Mouse (Mus musculus) MEL (cell line): Measurements from ENCODE around the gene Fam45a. TPM values are rescaled to one million over a fixed set of nuclear protein-coding genes. Genes with fewer than 3 reads are reported as not detected.

Experiments used
- DNase-seq: peaks from one replicate; pipeline ENCODE4 v3.0.0; 2011; ENCODE audit warnings: low read depth, low spot score
- H3K27ac ChIP-seq: 2 replicates; pipeline ENCODE4 v1.5.1; 2012; ENCODE audit warnings: low read depth, mild to moderate bottlenecking, control low read depth, low read length, moderate library complexity; ENCODE audit not compliant: control insufficient read depth
- H3K27me3 ChIP-seq, 2 experiments: fragments of 150-350 bp in 1 of 2; sonication (generic) in 1 of 2; 2 replicates each; pipeline ENCODE4 v1.6.1; 2012; ENCODE audit warnings: low read length in 2 of 2, mild to moderate bottlenecking in 2 of 2, improper control_type of control experiment in 1 of 2, moderate library complexity in 1 of 2; ENCODE audit not compliant: insufficient read depth in 2 of 2, control insufficient read depth in 1 of 2
- H3K36me3 ChIP-seq, 2 experiments: 2 replicates each; pipeline ENCODE4 v1.6.1; 2012 to 2014; ENCODE audit warnings: low read length in 2 of 2, improper control_type of control experiment in 1 of 2, inconsistent platforms in 1 of 2, mild to moderate bottlenecking in 1 of 2; ENCODE audit not compliant: insufficient read depth in 2 of 2, control insufficient read depth in 1 of 2
- H3K4me1 ChIP-seq, 2 experiments: fragments of 150-350 bp in 1 of 2; sonication (generic) in 1 of 2; 2 replicates each; pipeline ENCODE4 v1.6.1; 2012; ENCODE audit warnings: low read length in 2 of 2, improper control_type of control experiment in 1 of 2, mild to moderate bottlenecking in 1 of 2; ENCODE audit not compliant: insufficient read depth in 2 of 2, control insufficient read depth in 1 of 2
- H3K4me3 ChIP-seq, 2 experiments: fragments of 150-350 bp in 1 of 2; sonication (generic) in 1 of 2; 2 replicates each; pipeline ENCODE4 v1.5.1; 2012; ENCODE audit warnings: low read depth in 2 of 2, low read length in 2 of 2, mild to moderate bottlenecking in 2 of 2, moderate library complexity in 2 of 2, control low read depth in 1 of 2, improper control_type of control experiment in 1 of 2; ENCODE audit not compliant: control insufficient read depth in 1 of 2, insufficient read depth in 1 of 2
- H3K79me2 ChIP-seq: 2 replicates; pipeline ENCODE4 v1.6.1; 2012; ENCODE audit warnings: mild to moderate bottlenecking, low read length, moderate library complexity; ENCODE audit not compliant: control insufficient read depth, poor library complexity, insufficient read depth
- H3K9ac ChIP-seq: 2 replicates; pipeline ENCODE4 v1.6.1; 2012; ENCODE audit warnings: low read depth, mild to moderate bottlenecking, control low read depth, low read length, moderate library complexity; ENCODE audit not compliant: control insufficient read depth, poor library complexity, severe bottlenecking
- H3K9me3 ChIP-seq: fragments of 150-350 bp; sonication (generic); replicated peaks from 2 replicates; pipeline ENCODE4 v1.6.1; 2012; ENCODE audit warnings: mild to moderate bottlenecking, low read length, improper control_type of control experiment, moderate library complexity; ENCODE audit not compliant: insufficient read depth
- BHLHE40 ChIP-seq: IDR thresholded peaks from 2 replicates; pipeline ENCODE4 v1.6.1; 2012; ENCODE audit warnings: low read depth, mild to moderate bottlenecking, inconsistent platforms, low read length, improper control_type of control experiment, borderline replicate concordance
- CHD1 ChIP-seq: IDR thresholded peaks from 2 replicates; pipeline ENCODE4 v1.6.1; 2012; ENCODE audit warnings: low read depth, mild to moderate bottlenecking, inconsistent platforms, low read length, improper control_type of control experiment
- CHD2 ChIP-seq: IDR thresholded peaks from 2 replicates; pipeline ENCODE4 v1.6.1; 2011; ENCODE audit warnings: low read length, improper control_type of control experiment
- CTCF ChIP-seq, 3 experiments: IDR thresholded peaks in 2 of 3; conservative IDR thresholded peaks in 1 of 3; 2 replicates each; pipeline ENCODE4 v1.5.1; 2011 to 2012; ENCODE audit warnings: low read length in 3 of 3, low read depth in 2 of 3, mild to moderate bottlenecking in 2 of 3, improper control_type of control experiment in 1 of 3, inconsistent platforms in 1 of 3, mixed read lengths in 1 of 3, moderate library complexity in 1 of 3; ENCODE audit not compliant: control insufficient read depth in 1 of 3, insufficient read depth in 1 of 3, poor library complexity in 1 of 3, severe bottlenecking in 1 of 3
- E2F4 ChIP-seq: IDR thresholded peaks from 2 replicates; pipeline ENCODE4 v1.6.1; 2011; ENCODE audit warnings: low read depth, low read length, improper control_type of control experiment, borderline replicate concordance
- ELF1 ChIP-seq: IDR thresholded peaks from 2 replicates; pipeline ENCODE4 v1.6.1; 2014; ENCODE audit warnings: low read depth, mild to moderate bottlenecking, inconsistent platforms, low read length, improper control_type of control experiment, moderate library complexity
- EP300 ChIP-seq, 2 experiments: IDR thresholded peaks; 2 replicates each; pipeline ENCODE4 v1.6.1; 2011; ENCODE audit warnings: improper control_type of control experiment in 2 of 2, low read length in 2 of 2, low read depth in 1 of 2, mild to moderate bottlenecking in 1 of 2
- ETS1 ChIP-seq: IDR thresholded peaks from 2 replicates; pipeline ENCODE4 v1.6.1; 2012; ENCODE audit warnings: low read depth, mild to moderate bottlenecking, inconsistent platforms, low read length, improper control_type of control experiment, moderate library complexity
- GABPA ChIP-seq: IDR thresholded peaks from 2 replicates; pipeline ENCODE4 v1.6.1; 2012; ENCODE audit warnings: low read depth, mild to moderate bottlenecking, inconsistent platforms, low read length, improper control_type of control experiment, moderate library complexity
- GATA1 ChIP-seq: IDR thresholded peaks from 2 replicates; pipeline ENCODE4 v1.6.1; 2011; ENCODE audit warnings: low read depth, low read length, improper control_type of control experiment
- JUND ChIP-seq: IDR thresholded peaks from 2 replicates; pipeline ENCODE4 v1.6.1; 2011; ENCODE audit warnings: low read depth, mild to moderate bottlenecking, improper control_type of control experiment, low read length
- KAT2A ChIP-seq: conservative IDR thresholded peaks from 2 replicates; pipeline ENCODE4 v1.6.1; 2012; ENCODE audit warnings: low read depth, low read length, improper control_type of control experiment, inconsistent platforms
- MAFK ChIP-seq: IDR thresholded peaks from 2 replicates; pipeline ENCODE4 v1.6.1; 2011; ENCODE audit warnings: low read depth, mild to moderate bottlenecking, low read length, improper control_type of control experiment, borderline replicate concordance
- MAX ChIP-seq: IDR thresholded peaks from 2 replicates; pipeline ENCODE4 v1.6.1; 2011; ENCODE audit warnings: low read length, improper control_type of control experiment
- MAZ ChIP-seq: IDR thresholded peaks from 2 replicates; pipeline ENCODE4 v1.6.1; 2012; ENCODE audit warnings: low read depth, mild to moderate bottlenecking, inconsistent platforms, low read length, improper control_type of control experiment
- MEF2A ChIP-seq: IDR thresholded peaks from 2 replicates; pipeline ENCODE4 v1.6.1; 2014; ENCODE audit warnings: low read depth, mild to moderate bottlenecking, inconsistent platforms, low read length, improper control_type of control experiment; ENCODE audit not compliant: poor library complexity, insufficient replicate concordance, severe bottlenecking; ENCODE audit errors: extremely low read depth
- MXI1 ChIP-seq: IDR thresholded peaks from 2 replicates; pipeline ENCODE4 v1.6.1; 2011; ENCODE audit warnings: mild to moderate bottlenecking, low read depth, low read length, improper control_type of control experiment
- MYB ChIP-seq: IDR thresholded peaks from 2 replicates; pipeline ENCODE4 v1.6.1; 2011; ENCODE audit warnings: mild to moderate bottlenecking, low read depth, low read length, improper control_type of control experiment
- MYC ChIP-seq: IDR thresholded peaks from 2 replicates; pipeline ENCODE4 v1.6.1; 2011; ENCODE audit warnings: low read depth, mild to moderate bottlenecking, low read length, improper control_type of control experiment, moderate library complexity
- NELFE ChIP-seq: IDR thresholded peaks from 2 replicates; pipeline ENCODE4 v1.6.1; 2011; ENCODE audit warnings: low read depth, low read length, improper control_type of control experiment
- NRF1 ChIP-seq: IDR thresholded peaks from 2 replicates; pipeline ENCODE4 v1.6.1; 2014; ENCODE audit warnings: low read depth, mild to moderate bottlenecking, inconsistent platforms, low read length, improper control_type of control experiment, moderate library complexity; ENCODE audit not compliant: poor library complexity, insufficient read depth, severe bottlenecking
- POLR2A ChIP-seq, 2 experiments: IDR thresholded peaks; 2 replicates each; pipeline ENCODE4 v1.6.1; 2011 to 2012; ENCODE audit warnings: low read length in 2 of 2, mild to moderate bottlenecking in 2 of 2, control low read depth in 1 of 2, improper control_type of control experiment in 1 of 2, low read depth in 1 of 2, moderate library complexity in 1 of 2; ENCODE audit not compliant: control insufficient read depth in 1 of 2, insufficient read depth in 1 of 2, poor library complexity in 1 of 2
- POLR2AphosphoS2 ChIP-seq: IDR thresholded peaks from 2 replicates; pipeline ENCODE4 v1.6.1; 2011; ENCODE audit warnings: low read length, improper control_type of control experiment
- POLR2AphosphoS5 ChIP-seq: IDR thresholded peaks from 2 replicates; pipeline ENCODE4 v1.6.1; 2012; ENCODE audit warnings: low read depth, borderline replicate concordance, mild to moderate bottlenecking, inconsistent platforms, low read length, moderate library complexity, mixed read lengths
- RAD21 ChIP-seq: IDR thresholded peaks from 2 replicates; pipeline ENCODE4 v1.6.1; 2011; ENCODE audit warnings: mild to moderate bottlenecking, low read depth, low read length, improper control_type of control experiment
- SIN3A ChIP-seq: IDR thresholded peaks from 2 replicates; pipeline ENCODE4 v1.6.1; 2012; ENCODE audit warnings: low read length, improper control_type of control experiment, inconsistent platforms
- SMC3 ChIP-seq: IDR thresholded peaks from 2 replicates; pipeline ENCODE4 v1.6.1; 2011; ENCODE audit warnings: low read depth, low read length, improper control_type of control experiment
- TAL1 ChIP-seq: IDR thresholded peaks from 2 replicates; pipeline ENCODE4 v1.6.1; 2012; ENCODE audit warnings: mild to moderate bottlenecking, inconsistent platforms, low read length, moderate library complexity, mixed read lengths
- TBP ChIP-seq: IDR thresholded peaks from 2 replicates; pipeline ENCODE4 v1.8.0; 2011; ENCODE audit warnings: low read depth, low read length, improper control_type of control experiment
- TCF12 ChIP-seq: IDR thresholded peaks from 2 replicates; pipeline ENCODE4 v1.6.1; 2014; ENCODE audit warnings: low read depth, mild to moderate bottlenecking, inconsistent platforms, low read length, improper control_type of control experiment, moderate library complexity
- UBTF ChIP-seq: IDR thresholded peaks from 2 replicates; pipeline ENCODE4 v1.6.1; 2012; ENCODE audit warnings: low read depth, mild to moderate bottlenecking, inconsistent platforms, low read length, improper control_type of control experiment, moderate library complexity, borderline replicate concordance; ENCODE audit not compliant: insufficient read depth
- USF1 ChIP-seq: IDR thresholded peaks from 2 replicates; pipeline ENCODE4 v1.6.1; 2014; ENCODE audit warnings: low read depth, mild to moderate bottlenecking, inconsistent platforms, low read length, improper control_type of control experiment, moderate library complexity
- USF2 ChIP-seq, 2 experiments: IDR thresholded peaks; 2 replicates each; pipeline ENCODE4 v1.6.1; 2011 to 2012; ENCODE audit warnings: improper control_type of control experiment in 2 of 2, low read length in 2 of 2, borderline replicate concordance in 1 of 2, inconsistent platforms in 1 of 2, low read depth in 1 of 2, mild to moderate bottlenecking in 1 of 2; ENCODE audit not compliant: insufficient read depth in 1 of 2
- ZC3H11A ChIP-seq: IDR thresholded peaks from 2 replicates; pipeline ENCODE4 v1.6.1; 2012; ENCODE audit warnings: low read depth, mild to moderate bottlenecking, inconsistent platforms, low read length, improper control_type of control experiment
- ZMIZ1 ChIP-seq: IDR thresholded peaks from 2 replicates; pipeline ENCODE4 v1.6.1; 2012; ENCODE audit warnings: low read depth, mild to moderate bottlenecking, inconsistent platforms, low read length, improper control_type of control experiment, moderate library complexity
- ZNF384 ChIP-seq: IDR thresholded peaks from 2 replicates; pipeline ENCODE4 v1.6.1; 2012; ENCODE audit warnings: low read depth, mild to moderate bottlenecking, inconsistent platforms, low read length, improper control_type of control experiment
- polyA plus RNA-seq, 2 experiments: library from polyadenylated mRNA; stranded (reverse) in 1 of 2; unstranded in 1 of 2; fragments of >175 nt in 1 of 2; fragments of >200 nt in 1 of 2; gene quantifications; 2 replicates each; pipeline versions ENCODE4 v1.2.1 to v1.2.4; 2012; ENCODE audit warnings: low replicate concordance in 2 of 2, low read depth in 1 of 2; ENCODE audit not compliant: insufficient read length in 2 of 2, insufficient read depth in 1 of 2, missing spikeins in 1 of 2
- total RNA-seq: library from RNA; depleted of rRNA; stranded (reverse); fragments of 300-350 nt; gene quantifications from 2 replicates; pipeline ENCODE4 v1.2.3, GENCODE M21; 2012

Gene Fam45a
- total and polyA plus RNA-seq, 3 experiments, result 12.1 to 20.4 TPM; not detected in 1

DNA sequence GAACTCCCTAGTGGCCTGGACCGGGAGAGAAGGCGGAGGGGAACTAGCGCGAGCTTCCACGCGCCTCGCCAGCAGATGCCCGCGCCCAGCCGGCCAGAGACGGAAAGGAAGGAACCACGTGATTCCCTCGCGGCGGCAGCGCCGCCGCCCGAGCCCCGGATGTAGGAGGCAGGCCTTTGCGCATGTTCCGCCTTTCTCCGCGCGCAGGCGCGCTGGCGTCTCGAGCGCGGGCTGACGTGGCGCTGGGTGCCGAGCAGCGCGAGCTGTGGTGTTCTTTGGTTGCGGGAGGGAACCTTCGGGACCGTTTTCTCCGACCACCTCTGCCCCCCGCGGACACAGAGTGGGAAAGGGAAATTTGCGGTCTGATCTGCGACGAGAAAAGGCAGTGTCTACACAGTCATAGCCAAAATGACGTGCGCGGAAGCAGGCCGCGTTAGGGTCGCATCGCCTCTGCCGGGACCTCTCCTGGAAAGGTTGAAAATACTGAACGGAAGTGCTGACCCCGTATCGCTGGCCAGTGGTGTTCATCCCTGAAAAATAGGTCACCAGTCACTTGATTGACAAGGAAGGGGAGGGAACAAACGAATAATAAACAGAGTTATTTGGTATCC is 20.7 kb upstream of the Fam45a start, which contains the start of gene Eif3a:
Gene Eif3a (minus strand): TSS at position 108 of the 611 bp plus-strand sequence.
- DNase-seq, result peak; percentile 98
- Histone ChIP-seq H3K79me2 (peaks cover 47% of the 10 kb centered on the region), H3K36me3 (peaks cover 20 to 53% of the 10 kb centered on the region in 2 experiments), H3K27me3 (no peaks in the 10 kb centered on the region), H3K27ac (peak within 1 kb of the TSS; percentile 96), H3K9me3 (no peaks in the 10 kb centered on the region), H3K4me1 (peaks cover 28 to 40% of the 10 kb centered on the region in 2 experiments), H3K4me3 (peak within 1 kb of the TSS; percentile 85 to 87), H3K9ac (peak within 1 kb of the TSS; percentile 99)
- TF ChIP-seq ZNF384, result no peak
- TF ChIP-seq UBTF, result 0 out of 2 replicates have a peak, but pooled peaks have one; percentile 44
- TF ChIP-seq GABPA, result no peak
- no peak; the same call in 1 of the 2 replicates for TF ChIP-seq CHD1
- peak; percentile 99 for TF ChIP-seq MYC
- TF ChIP-seq TCF12, result peak; percentile 86
- peak; percentile 100 for TF ChIP-seq NELFE
- no peak for TF ChIP-seq RAD21
- TF ChIP-seq JUND, result peak; percentile 20; the same call in 1 of the 2 replicates
- TF ChIP-seq MXI1, result peak; percentile 96
- TF ChIP-seq SMC3, result peak; percentile 15; the same call in 1 of the 2 replicates
- peak; percentile 97 for TF ChIP-seq NRF1
- TF ChIP-seq EP300 (IDR thresholded peaks at IDR 0.05; ENCODE audit: low read depth in 1 of 2, low read length in 2 of 2), result peak in 1 of 2 experiments; percentile 62; a peak in 2 of 4 replicates
- TF ChIP-seq ZC3H11A, result no peak
- TF ChIP-seq MYB, result peak; percentile 24; the same call in 1 of the 2 replicates
- 0 out of 2 replicates have a peak, but pooled peaks have one; percentile 42 for TF ChIP-seq MEF2A
- peak; percentile 98 for TF ChIP-seq POLR2A (IDR thresholded peaks at IDR 0.05; ENCODE audit: control insufficient read depth in 1 of 2, insufficient read depth in 1 of 2, low read depth in 1 of 2, low read length in 2 of 2, poor library complexity in 1 of 2)
- no peak for TF ChIP-seq CTCF (IDR thresholded peaks at IDR 0.05 in 2 of 3, conservative IDR thresholded peaks at IDR 0.05 in 1 of 3; ENCODE audit: control insufficient read depth in 1 of 3, insufficient read depth in 1 of 3, low read depth in 2 of 3, low read length in 3 of 3, poor library complexity in 1 of 3, severe bottlenecking in 1 of 3)
- TF ChIP-seq ELF1, result peak; percentile 84
- TF ChIP-seq TBP, result peak; percentile 92
- TF ChIP-seq E2F4, result peak; percentile 79; the same call in 1 of the 2 replicates
- peak; percentile 97 for TF ChIP-seq USF1
- TF ChIP-seq USF2 (IDR thresholded peaks at IDR 0.05; ENCODE audit: borderline replicate concordance in 1 of 2, insufficient read depth in 1 of 2, low read depth in 1 of 2, low read length in 2 of 2), result peak in 1 of 2 experiments; percentile 64; a peak in 1 of 4 replicates
- TF ChIP-seq MAFK, result no peak
- peak; percentile 61; the same call in 1 of the 2 replicates for TF ChIP-seq ETS1
- TF ChIP-seq MAZ, result peak; percentile 76
- TF ChIP-seq TAL1, result no peak
- peak; percentile 72 for TF ChIP-seq KAT2A
- TF ChIP-seq SIN3A, result peak; percentile 90
- 0 out of 2 replicates have a peak, but pooled peaks have one; percentile 27 for TF ChIP-seq GATA1
- TF ChIP-seq MAX, result peak; percentile 99
- no peak for TF ChIP-seq BHLHE40
- peak; percentile 92; the same call in 1 of the 2 replicates for TF ChIP-seq POLR2AphosphoS5
- TF ChIP-seq ZMIZ1, result peak; percentile 95
- TF ChIP-seq POLR2AphosphoS2, result peak; percentile 98
- no peak for TF ChIP-seq CHD2
